Mouse (Mus musculus) forebrain, embryonic 11.5 days (tissue): Measurements from ENCODE around the gene Gm8439. TPM values are rescaled to one million over a fixed set of nuclear protein-coding genes. Genes with fewer than 3 reads are reported as not detected.

Experiments used
- ATAC-seq: fragments of 200-750 bp; cut with Nextera tagmentation; replicated peaks from 2 replicates; pipeline ENCODE4 v1.8.0; 2017; ENCODE audit warnings: moderate TSS enrichment; ENCODE audit not compliant: low FRiP score
- DNase-seq: peaks from one replicate; pipeline ENCODE4 v3.0.0-alpha.2; 2017; ENCODE audit warnings: low spot score
- H3K27ac ChIP-seq: fragments of 300-500 bp; sonication (generic); 2 replicates; pipeline ENCODE4 v1.5.1; 2014; ENCODE audit warnings: low read depth, low read length
- H3K27me3 ChIP-seq: fragments of 300-500 bp; sonication (generic); 2 replicates; pipeline ENCODE4 v1.6.1; 2014; ENCODE audit warnings: mild to moderate bottlenecking, low read length, mixed read lengths; ENCODE audit not compliant: control insufficient read depth, insufficient read depth
- H3K36me3 ChIP-seq: fragments of 300-500 bp; sonication (generic); 2 replicates; pipeline ENCODE4 v1.6.1; 2014; ENCODE audit warnings: mild to moderate bottlenecking, low read length, moderate library complexity, mixed read lengths; ENCODE audit not compliant: control insufficient read depth, insufficient read depth
- H3K4me1 ChIP-seq: fragments of 300-500 bp; sonication (generic); replicated peaks from 2 replicates; pipeline ENCODE4 v1.6.1; 2014; ENCODE audit warnings: low read length, mixed read lengths; ENCODE audit not compliant: control insufficient read depth, insufficient read depth
- H3K4me2 ChIP-seq: fragments of 300-500 bp; sonication (generic); 2 replicates; pipeline ENCODE4 v1.6.1; 2014; ENCODE audit warnings: low read depth, mild to moderate bottlenecking, low read length, moderate library complexity, mixed read lengths; ENCODE audit not compliant: severe bottlenecking
- H3K4me3 ChIP-seq: fragments of 300-500 bp; sonication (generic); 2 replicates; pipeline ENCODE4 v1.5.1; 2014; ENCODE audit warnings: low read depth, low read length
- H3K9ac ChIP-seq: fragments of 300-500 bp; sonication (generic); 2 replicates; pipeline ENCODE4 v1.6.1; 2014; ENCODE audit warnings: low read length
- H3K9me3 ChIP-seq: fragments of 300-500 bp; sonication (generic); 2 replicates; pipeline ENCODE4 v1.6.1; 2016; ENCODE audit warnings: low read length, mixed read lengths; ENCODE audit not compliant: control insufficient read depth
- WGBS: fragments of 180-500 bp; shearing (Covaris S2); extraction: QIAGEN DNeasy Blood & Tissue Kit; methylation state at CpG from one replicate; pipeline ENCODE4 v1.1.7; 2014; 5-methylcytosine and 5-hydroxymethylcytosine counted together
- polyA plus RNA-seq: library from polyadenylated mRNA; unstranded; fragments of >200 nt; fragmentation: Nextera tagmentation; extraction: Ambion mirVana; gene quantifications from 2 replicates; pipeline ENCODE4 v1.2.1, GENCODE M21; 2014

The Gm8439 gene
- polyA plus RNA-seq, 1 experiment from 2014 or later = not detected

DNA sequence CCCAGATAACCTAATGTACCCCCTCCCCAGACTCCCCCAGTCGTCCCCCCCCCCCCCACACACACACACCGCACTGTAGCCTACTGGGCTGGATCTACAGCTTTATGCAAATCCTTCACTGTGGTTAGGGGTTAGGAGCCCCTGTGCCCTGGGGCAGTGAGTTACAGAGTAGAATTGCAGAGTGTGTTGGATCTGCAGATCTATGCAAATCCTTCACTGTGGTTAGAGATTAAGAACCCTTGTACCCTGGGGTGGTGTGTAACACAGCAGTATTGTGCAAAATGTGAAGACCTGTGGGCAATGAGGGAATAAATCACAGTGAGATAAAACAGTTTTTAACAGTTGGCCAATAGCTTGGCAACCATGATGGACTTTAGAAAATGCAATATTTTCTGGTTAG is 10.4 kb downstream of the Gm8439 start:
- no peaks in the 10 kb centered on the region; the same call in 1 of the 2 replicates for H3K4me1 ChIP-seq
- no peaks in the 10 kb centered on the region for H3K27me3 ChIP-seq
- no peak overlapping the region for H3K4me2 ChIP-seq
- no peak overlapping the region for H3K9ac ChIP-seq
- H3K36me3 ChIP-seq = no peaks in the 10 kb centered on the region
- no peak for ATAC-seq
- H3K9me3 ChIP-seq = no peaks in the 10 kb centered on the region
- DNase-seq = peak; percentile 33
- no peak overlapping the region for H3K4me3 ChIP-seq
- no peak overlapping the region for H3K27ac ChIP-seq
- WGBS = 9% methylated on average over 2 of the region's 2 CpGs

DNA sequence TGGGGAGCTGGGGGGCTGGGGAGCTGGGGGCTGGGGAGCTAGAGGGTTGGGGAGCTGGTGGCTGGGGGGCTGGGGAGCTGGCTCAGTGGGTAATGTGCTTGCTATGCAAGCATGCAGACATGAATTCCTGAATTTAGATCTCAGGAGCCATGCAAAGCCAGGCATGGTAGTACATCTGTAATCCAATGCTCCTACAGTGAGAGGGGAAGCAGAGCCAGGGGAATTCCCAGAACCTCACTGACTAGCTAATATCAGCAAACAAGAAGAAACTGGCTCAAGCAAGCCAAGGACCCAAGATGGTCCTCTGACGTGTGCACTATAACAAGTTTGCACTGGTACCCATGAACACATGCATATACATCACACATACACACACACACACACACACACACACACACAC is 13.2 kb downstream of the Gm8439 start:
- no peak overlapping the region for H3K4me2 ChIP-seq
- ATAC-seq (no peak), DNase-seq (no peak)
- no peaks in the 10 kb centered on the region for H3K27me3 ChIP-seq
- no peak overlapping the region for H3K4me3 ChIP-seq
- no peaks in the 10 kb centered on the region for H3K9me3 ChIP-seq
- 60% methylated on average over 1 of the region's 1 CpGs for WGBS
- H3K36me3 ChIP-seq = no peaks in the 10 kb centered on the region
- no peak overlapping the region for H3K27ac ChIP-seq
- no peaks in the 10 kb centered on the region; the same call in 1 of the 2 replicates for H3K4me1 ChIP-seq
- no peak overlapping the region for H3K9ac ChIP-seq

DNA sequence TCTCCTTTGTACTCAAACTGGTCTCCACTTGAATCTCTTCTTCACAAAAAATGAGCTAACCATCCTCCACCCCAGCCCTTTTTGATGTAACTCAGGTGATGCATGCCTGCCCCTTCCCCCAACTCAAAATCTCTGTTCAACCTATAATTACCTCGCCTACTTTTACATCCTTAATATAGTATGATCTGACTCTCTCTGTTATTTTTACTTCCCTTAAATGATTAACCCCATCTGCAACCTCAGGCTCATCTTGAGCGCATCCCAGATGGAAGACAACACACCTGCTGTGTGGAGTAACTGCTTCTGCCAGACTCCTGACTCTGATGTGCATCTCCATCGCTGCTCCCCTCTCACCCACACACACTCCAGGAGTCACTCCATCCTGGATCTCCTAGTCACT is 14.1 kb downstream of the Gm8439 start:
- Histone ChIP-seq H3K9ac (no peak overlapping the region), H3K36me3 (no peaks in the 10 kb centered on the region), H3K4me2 (no peak overlapping the region), H3K9me3 (no peaks in the 10 kb centered on the region), H3K4me3 (no peak overlapping the region), H3K4me1 (no peaks in the 10 kb centered on the region; the same call in none of the 2 replicates), H3K27ac (no peak overlapping the region), H3K27me3 (no peaks in the 10 kb centered on the region)
- DNase-seq = peak; percentile 4
- ATAC-seq = no peak
- 88% methylated on average over 3 of the region's 3 CpGs for WGBS

- no peaks in the 10 kb centered on the region for H3K9me3 ChIP-seq
- peak; percentile 73 for ATAC-seq
- H3K27me3 ChIP-seq = no peaks in the 10 kb centered on the region
- no peak for DNase-seq
- H3K36me3 ChIP-seq = no peaks in the 10 kb centered on the region
- H3K9ac ChIP-seq = no peak overlapping the region
- H3K4me1 ChIP-seq = no peaks in the 10 kb centered on the region; the same call in 1 of the 2 replicates
- no peak overlapping the region for H3K4me3 ChIP-seq
- no peak overlapping the region for H3K4me2 ChIP-seq
- H3K27ac ChIP-seq = no peak overlapping the region
- 2% methylated on average over 3 of the region's 3 CpGs for WGBS
These were observed 18.4 kb downstream of the Gm8439 start for GRCm38 (mm10) chr4:120606941-120607340.

DNA sequence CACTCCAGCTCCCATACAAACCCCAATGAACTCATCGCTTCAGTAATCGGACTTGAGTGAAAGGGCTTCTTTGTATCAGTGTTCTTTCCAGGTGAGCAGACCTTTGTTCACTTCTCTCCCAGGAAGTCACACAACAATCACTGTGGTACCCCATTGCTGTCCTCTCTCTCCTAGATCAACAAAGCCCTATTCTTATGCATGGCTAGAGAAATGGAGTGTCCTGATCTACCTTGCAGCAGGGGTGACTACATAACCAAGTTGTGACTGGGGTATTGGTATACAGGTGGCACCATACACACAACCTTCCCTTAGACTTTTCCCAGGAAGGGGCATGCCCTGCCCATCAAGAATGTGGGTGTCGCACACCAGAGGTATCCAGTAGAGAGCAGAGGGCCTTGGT is 22.5 kb downstream of the Gm8439 start:
- Histone ChIP-seq H3K36me3 (no peaks in the 10 kb centered on the region), H3K4me1 (peaks cover 5% of the 10 kb centered on the region; the same call in 1 of the 2 replicates), H3K9me3 (no peaks in the 10 kb centered on the region), H3K4me3 (no peak overlapping the region), H3K27ac (no peak overlapping the region), H3K9ac (no peak overlapping the region), H3K4me2 (no peak overlapping the region), H3K27me3 (no peaks in the 10 kb centered on the region)
- no peak for ATAC-seq
- 54% methylated on average over 3 of the region's 3 CpGs for WGBS
- no peak for DNase-seq

DNA sequence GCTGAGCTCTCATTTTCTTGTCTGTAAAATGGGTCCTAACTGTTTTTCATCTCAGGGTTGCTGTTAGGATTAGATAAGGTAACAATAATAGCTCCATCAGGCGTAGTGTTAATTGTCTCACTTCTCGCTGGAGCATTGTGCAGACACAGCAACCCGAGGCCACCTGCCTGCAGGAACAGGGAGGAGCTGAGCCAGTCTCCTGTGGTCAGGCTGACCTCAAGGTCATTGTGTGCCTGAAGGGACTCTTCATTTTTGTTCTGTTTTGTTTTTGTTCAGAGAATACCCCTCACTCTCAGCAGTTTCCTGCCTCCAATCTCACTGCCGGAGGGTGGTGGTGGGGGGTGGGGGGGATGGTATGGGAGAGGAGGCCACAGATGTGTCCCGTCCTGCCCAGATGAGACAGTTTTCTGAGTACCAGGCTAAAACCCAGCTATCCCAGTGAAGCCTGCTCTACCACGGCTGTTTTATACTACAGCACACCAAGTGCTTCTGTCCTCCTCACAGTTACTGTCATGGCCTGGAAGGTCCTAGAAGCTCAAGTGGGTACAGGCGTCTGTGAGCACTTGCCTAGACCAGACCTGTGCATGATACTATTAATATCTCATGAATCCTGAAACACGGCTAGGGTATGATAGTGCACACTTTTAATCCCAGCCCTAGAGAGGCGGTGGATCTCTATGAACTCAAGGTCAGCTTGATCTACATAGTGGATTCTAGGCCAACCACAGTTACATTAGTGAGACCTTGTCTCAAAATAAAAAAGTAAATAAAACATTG is 23.9 kb downstream of the Gm8439 start:
- Histone ChIP-seq H3K27ac (peak overlapping the region; percentile 46; the same call in 1 of the 2 replicates), H3K27me3 (no peaks in the 10 kb centered on the region), H3K4me3 (no peak overlapping the region), H3K9ac (no peak overlapping the region), H3K36me3 (no peaks in the 10 kb centered on the region), H3K4me1 (peaks cover 5% of the 10 kb centered on the region; the same call in 1 of the 2 replicates), H3K4me2 (no peak overlapping the region), H3K9me3 (no peaks in the 10 kb centered on the region)
- 24% methylated on average over 9 of the region's 9 CpGs for WGBS
- ATAC-seq = no peak; the same call in 1 of the 2 replicates
- no peak for DNase-seq

- Histone ChIP-seq H3K4me1 (peaks cover 5% of the 10 kb centered on the region; the same call in 1 of the 2 replicates), H3K27me3 (no peaks in the 10 kb centered on the region), H3K4me3 (no peak overlapping the region), H3K36me3 (no peaks in the 10 kb centered on the region), H3K27ac (no peak overlapping the region), H3K4me2 (no peak overlapping the region), H3K9ac (no peak overlapping the region), H3K9me3 (no peaks in the 10 kb centered on the region)
- no peak for ATAC-seq
- 54% methylated on average over 8 of the region's 8 CpGs for WGBS
- DNase-seq = no peak
These were observed 25.3 kb downstream of the Gm8439 start for GRCm38 (mm10) chr4:120613691-120614329.

DNA sequence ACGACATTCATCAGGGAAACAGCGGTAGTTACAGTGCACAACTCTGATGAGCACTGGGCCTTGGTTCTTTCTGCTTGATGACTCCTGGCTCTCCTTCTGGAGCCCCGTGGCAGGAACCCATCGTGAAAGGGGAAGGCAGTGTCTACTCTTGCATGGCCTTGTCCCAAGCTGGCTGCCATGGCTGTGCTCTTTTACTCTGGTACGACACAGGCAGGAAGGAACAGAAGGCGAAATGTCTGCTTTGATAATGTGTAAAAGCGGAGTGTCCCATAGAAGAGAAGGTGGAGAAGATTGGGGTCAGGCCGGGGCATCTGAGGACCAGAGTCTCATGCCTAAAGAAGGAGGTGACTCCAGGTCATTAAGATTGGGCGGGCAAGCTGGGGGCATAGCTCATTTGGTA is 26.1 kb downstream of the Gm8439 start:
- H3K4me2 ChIP-seq = no peak overlapping the region
- no peak overlapping the region for H3K9ac ChIP-seq
- no peaks in the 10 kb centered on the region for H3K9me3 ChIP-seq
- peaks cover 5% of the 10 kb centered on the region; the same call in 1 of the 2 replicates for H3K4me1 ChIP-seq
- H3K27ac ChIP-seq = no peak overlapping the region
- no peaks in the 10 kb centered on the region for H3K36me3 ChIP-seq
- no peak for DNase-seq
- ATAC-seq = no peak
- H3K27me3 ChIP-seq = no peaks in the 10 kb centered on the region
- 78% methylated on average over 9 of the region's 9 CpGs for WGBS
- H3K4me3 ChIP-seq = no peak overlapping the region
